Mouse (Mus musculus) liver, embryonic 11.5 days (tissue): ENCODE data around the gene H2-DMb1. TPM values are rescaled to one million over a fixed set of nuclear protein-coding genes. Genes with fewer than 3 reads are reported as not detected.
A peak's percentile ranks its signal among the peaks of the same experiment; 100 is the strongest.

Experiments
- ATAC-seq: fragments of 200-750 bp; cut with Nextera tagmentation; replicated peaks from 2 replicates; pipeline ENCODE4 v1.8.0; 2017; ENCODE audit warnings: moderate number of reproducible peaks, mild to moderate bottlenecking, moderate TSS enrichment, moderate library complexity; ENCODE audit not compliant: low FRiP score
- DNase-seq: peaks from one replicate; pipeline ENCODE4 v3.0.0-alpha.2; 2017; ENCODE audit warnings: low spot score
- H3K27ac ChIP-seq: fragments of 300-500 bp; sonication (generic); 2 replicates; pipeline ENCODE4 v1.5.1; 2014; ENCODE audit warnings: mild to moderate bottlenecking, low read depth, low read length, control low read depth
- H3K27me3 ChIP-seq: fragments of 300-500 bp; sonication (generic); replicated peaks from 2 replicates; pipeline ENCODE4 v1.6.1; 2014; ENCODE audit warnings: low read length, mixed read lengths; ENCODE audit not compliant: control insufficient read depth, insufficient read depth
- H3K36me3 ChIP-seq: fragments of 300-500 bp; sonication (generic); 2 replicates; pipeline ENCODE4 v1.6.1; 2014; ENCODE audit warnings: mild to moderate bottlenecking, low read length, moderate library complexity, mixed read lengths; ENCODE audit not compliant: control insufficient read depth, insufficient read depth
- H3K4me1 ChIP-seq: fragments of 300-500 bp; sonication (generic); replicated peaks from 2 replicates; pipeline ENCODE4 v1.6.1; 2014; ENCODE audit warnings: low read length, mixed read lengths; ENCODE audit not compliant: control insufficient read depth, insufficient read depth
- H3K4me2 ChIP-seq: fragments of 300-500 bp; sonication (generic); 2 replicates; pipeline ENCODE4 v1.6.1; 2014; ENCODE audit warnings: mild to moderate bottlenecking, control low read depth, moderate library complexity
- H3K4me3 ChIP-seq: fragments of 300-500 bp; sonication (generic); 2 replicates; pipeline ENCODE4 v1.5.1; 2014; ENCODE audit warnings: low read depth, low read length, control low read depth
- H3K9ac ChIP-seq: fragments of 300-500 bp; sonication (generic); 2 replicates; pipeline ENCODE4 v1.6.1; 2014; ENCODE audit warnings: low read depth, low read length, control low read depth
- H3K9me3 ChIP-seq: fragments of 300-500 bp; sonication (generic); 2 replicates; pipeline ENCODE4 v1.6.1; 2016; ENCODE audit warnings: low read length, inconsistent platforms, mixed read lengths; ENCODE audit not compliant: control insufficient read depth
- WGBS: fragments of 180-500 bp; shearing (Covaris S2); extraction: QIAGEN DNeasy Blood & Tissue Kit; methylation state at CpG from one replicate; pipeline ENCODE4 v1.1.7; 2014; 5-methylcytosine and 5-hydroxymethylcytosine counted together
- polyA plus RNA-seq: library from polyadenylated mRNA; unstranded; fragments of >200 nt; fragmentation: Nextera tagmentation; extraction: Ambion mirVana; gene quantifications from 2 replicates; pipeline ENCODE4 v1.2.1, GENCODE M21; 2014

Gene H2-DMb1
- polyA plus RNA-seq, 1 experiment from 2014 or later = 0.19 TPM

DNA sequence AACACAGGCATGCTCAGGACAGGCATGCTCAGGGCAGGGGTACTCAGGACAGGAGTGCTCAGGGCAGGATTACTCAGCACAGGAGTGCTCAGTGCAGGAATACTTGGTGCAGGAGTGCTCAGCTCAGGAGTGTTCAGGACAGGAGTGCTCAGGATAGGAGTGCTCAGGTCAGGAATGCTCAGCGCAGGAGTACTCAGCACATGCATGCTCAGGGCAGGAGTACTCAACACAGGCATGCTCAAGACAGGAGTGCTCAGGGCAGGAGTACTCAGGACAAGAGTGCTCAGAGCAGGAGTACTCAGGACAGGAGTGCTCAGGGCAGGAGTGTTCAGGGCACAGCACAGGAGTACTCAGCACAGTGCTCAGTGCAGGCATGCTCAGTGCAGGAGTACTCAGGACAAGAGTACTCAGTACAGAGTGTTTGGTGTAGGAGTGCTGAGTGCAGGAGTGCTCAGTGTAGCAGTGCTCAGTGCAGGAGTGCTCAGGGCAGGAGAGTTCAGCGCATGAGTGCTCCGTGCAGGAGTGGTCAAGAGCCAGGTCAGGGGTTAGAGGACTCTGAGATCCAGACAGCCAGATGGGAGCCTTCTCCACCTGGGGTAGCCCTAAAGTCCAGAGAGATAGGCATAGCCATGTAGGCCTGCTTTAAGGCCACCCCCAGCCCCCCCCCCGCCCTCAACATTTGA is 50.0 kb downstream of the H2-DMb1 start:
- WGBS = 83% methylated on average over 4 of the region's 4 CpGs
- H3K4me3 ChIP-seq = no peak overlapping the region
- no peak overlapping the region for H3K9ac ChIP-seq
- no peaks in the 10 kb centered on the region for H3K36me3 ChIP-seq
- ATAC-seq = no peak
- H3K4me1 ChIP-seq = peaks cover 12% of the 10 kb centered on the region
- H3K9me3 ChIP-seq = no peaks in the 10 kb centered on the region
- peaks cover 27% of the 10 kb centered on the region for H3K27me3 ChIP-seq
- H3K27ac ChIP-seq = no peak overlapping the region
- DNase-seq = no peak
- H3K4me2 ChIP-seq = no peak overlapping the region

DNA sequence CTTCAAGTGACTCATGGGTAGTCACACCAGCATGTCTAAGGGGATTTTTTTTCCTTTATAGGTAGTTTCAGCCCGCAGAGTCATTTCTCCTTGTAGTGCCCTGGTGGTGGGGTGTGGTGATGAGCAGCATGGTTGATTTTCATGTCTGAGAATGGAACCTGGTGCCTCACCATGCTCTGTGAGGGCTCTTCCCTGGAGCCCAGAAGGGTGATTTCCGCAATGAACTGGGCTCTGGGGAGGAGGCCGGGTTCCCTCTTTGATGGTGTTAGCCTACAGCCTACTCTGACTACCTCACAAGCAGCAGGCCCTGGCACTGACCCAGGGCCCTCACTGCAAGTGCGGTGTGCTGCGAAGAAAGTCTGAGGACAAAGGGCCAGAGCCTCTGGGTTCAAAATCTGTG is 50.6 kb downstream of the H2-DMb1 start, which contains the start of gene Tap2:
TSS of gene Tap2 (plus strand) at position 84 of the 400 bp plus-strand sequence.
- H3K4me1 ChIP-seq = peaks cover 9% of the 10 kb centered on the region
- WGBS = 77% methylated on average over 5 of the region's 5 CpGs
- peak within 1 kb of the TSS; percentile 84 for H3K9ac ChIP-seq
- no peak for DNase-seq
- no peaks in the 10 kb centered on the region for H3K36me3 ChIP-seq
- H3K4me2 ChIP-seq = peak within 1 kb of the TSS; percentile 93
- H3K27me3 ChIP-seq = peaks cover 22% of the 10 kb centered on the region
- H3K4me3 ChIP-seq = peak within 1 kb of the TSS; percentile 85
- ATAC-seq = no peak
- no peak within 1 kb of the TSS for H3K27ac ChIP-seq
- H3K9me3 ChIP-seq = no peaks in the 10 kb centered on the region

DNA sequence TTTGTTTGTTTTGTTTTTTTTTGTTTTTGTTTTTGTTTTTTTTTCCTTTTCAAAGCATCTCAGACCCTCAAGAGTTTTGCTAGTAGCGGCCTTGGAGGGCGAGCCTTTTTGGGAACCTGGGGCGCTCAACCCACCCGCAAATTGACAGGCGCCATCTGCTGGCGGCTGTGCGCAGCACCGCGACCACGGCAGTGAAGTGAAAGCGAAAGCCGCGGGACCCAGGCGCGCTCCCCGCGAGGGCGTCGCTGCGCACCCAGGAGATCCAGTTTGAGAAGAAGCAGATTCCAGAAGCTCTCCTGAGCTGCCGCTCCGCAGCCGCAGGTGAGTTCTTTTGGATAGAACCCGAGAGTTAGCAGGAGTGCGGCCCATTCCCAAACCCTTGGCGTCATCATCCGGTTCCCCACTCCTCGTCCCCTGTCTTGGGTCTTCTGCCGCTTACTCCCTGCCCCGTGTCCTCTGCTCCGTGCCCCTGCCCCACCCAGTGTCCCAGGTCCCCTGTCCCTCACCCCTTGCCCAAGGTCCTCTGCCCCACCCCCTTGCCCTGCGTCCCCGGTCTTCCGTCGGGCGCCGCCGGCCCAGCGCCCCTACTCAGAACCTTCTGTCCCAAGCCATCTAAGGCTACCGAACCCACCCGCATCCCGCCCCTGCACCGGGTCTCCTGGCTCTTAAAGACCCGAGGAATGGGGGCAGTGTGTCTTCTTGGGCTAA is 51.6 kb downstream of the H2-DMb1 start:
- H3K9ac ChIP-seq = peak overlapping the region; percentile 84
- peak; percentile 80 for DNase-seq
- 0 out of 2 replicates have a peak overlapping the region, but pooled peaks have one; percentile 7 for H3K27ac ChIP-seq
- 0 out of 2 replicates have a peak, but pooled peaks have one; percentile 61 for ATAC-seq
- 1% methylated on average over 44 of the region's 44 CpGs for WGBS
- no peaks in the 10 kb centered on the region for H3K9me3 ChIP-seq
- no peaks in the 10 kb centered on the region for H3K36me3 ChIP-seq
- H3K4me2 ChIP-seq = peak overlapping the region; percentile 93
- peaks cover 12% of the 10 kb centered on the region for H3K27me3 ChIP-seq
- peak overlapping the region; percentile 85 for H3K4me3 ChIP-seq
- peaks cover 9% of the 10 kb centered on the region for H3K4me1 ChIP-seq

DNA sequence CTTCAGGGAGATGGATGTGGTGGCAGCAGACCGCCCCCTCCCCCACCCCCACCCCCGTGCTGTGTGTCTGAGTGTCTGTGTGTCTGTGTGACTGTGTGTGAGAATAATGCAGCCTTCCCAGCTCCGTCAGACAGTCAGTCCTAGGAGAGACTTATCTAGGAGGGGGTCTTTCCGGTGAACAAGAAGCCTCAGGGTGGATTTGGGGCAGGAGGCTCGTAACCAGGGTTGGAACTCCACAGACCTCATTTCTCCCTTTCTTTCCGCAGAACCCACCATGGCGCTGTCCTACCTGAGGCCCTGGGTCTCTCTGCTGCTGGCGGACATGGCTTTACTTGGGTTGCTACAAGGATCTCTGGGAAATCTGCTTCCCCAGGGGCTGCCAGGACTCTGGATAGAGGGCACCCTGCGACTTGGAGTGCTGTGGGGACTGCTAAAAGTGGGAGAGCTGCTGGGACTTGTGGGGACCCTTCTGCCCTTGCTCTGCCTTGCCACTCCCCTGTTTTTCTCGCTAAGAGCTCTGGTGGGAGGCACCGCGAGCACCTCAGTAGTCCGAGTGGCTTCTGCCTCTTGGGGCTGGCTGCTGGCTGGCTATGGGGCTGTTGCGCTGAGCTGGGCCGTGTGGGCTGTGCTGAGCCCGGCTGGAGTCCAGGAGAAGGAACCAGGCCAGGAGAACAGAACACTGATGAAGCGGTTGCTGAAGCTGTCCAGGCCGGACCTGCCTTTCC is 52.3 kb downstream of the H2-DMb1 start:
- Histone ChIP-seq H3K27ac (0 out of 2 replicates have a peak overlapping the region, but pooled peaks have one; percentile 7), H3K36me3 (no peaks in the 10 kb centered on the region), H3K27me3 (peaks cover 11% of the 10 kb centered on the region), H3K4me1 (peaks cover 9% of the 10 kb centered on the region), H3K9ac (peak overlapping the region; percentile 84), H3K4me3 (peak overlapping the region; percentile 85), H3K4me2 (peak overlapping the region; percentile 93), H3K9me3 (no peaks in the 10 kb centered on the region)
- DNase-seq (no peak), ATAC-seq (no peak)
- WGBS = 14% methylated on average over 18 of the region's 18 CpGs

DNA sequence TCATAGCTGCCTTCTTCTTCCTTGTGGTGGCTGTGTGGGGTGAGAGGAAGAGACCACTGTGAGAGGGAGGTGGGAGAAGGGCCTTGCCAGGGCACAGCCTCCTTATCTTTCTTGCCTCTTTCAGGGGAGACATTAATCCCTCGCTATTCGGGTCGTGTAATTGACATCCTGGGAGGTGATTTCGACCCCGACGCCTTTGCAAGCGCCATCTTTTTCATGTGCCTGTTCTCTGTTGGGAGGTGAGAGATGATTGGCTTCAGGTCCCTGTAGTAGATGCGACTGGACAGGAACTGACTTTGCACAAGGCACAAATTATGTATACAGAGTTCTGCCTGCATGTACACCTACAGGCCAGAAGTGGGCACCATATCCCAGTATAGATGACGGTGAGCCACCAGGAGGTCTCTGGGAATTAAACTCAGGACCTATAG is 52.9 kb downstream of the H2-DMb1 start:
- Histone ChIP-seq H3K4me1 (peaks cover 10% of the 10 kb centered on the region), H3K9ac (peak overlapping the region; percentile 84; the same call in 1 of the 2 replicates), H3K9me3 (no peaks in the 10 kb centered on the region), H3K4me2 (peak overlapping the region; percentile 93), H3K27me3 (peaks cover 11% of the 10 kb centered on the region), H3K4me3 (peak overlapping the region; percentile 85), H3K36me3 (no peaks in the 10 kb centered on the region), H3K27ac (no peak overlapping the region)
- ATAC-seq = peak; percentile 54; the same call in 1 of the 2 replicates
- 17% methylated on average over 9 of the region's 9 CpGs for WGBS
- no peak for DNase-seq

DNA sequence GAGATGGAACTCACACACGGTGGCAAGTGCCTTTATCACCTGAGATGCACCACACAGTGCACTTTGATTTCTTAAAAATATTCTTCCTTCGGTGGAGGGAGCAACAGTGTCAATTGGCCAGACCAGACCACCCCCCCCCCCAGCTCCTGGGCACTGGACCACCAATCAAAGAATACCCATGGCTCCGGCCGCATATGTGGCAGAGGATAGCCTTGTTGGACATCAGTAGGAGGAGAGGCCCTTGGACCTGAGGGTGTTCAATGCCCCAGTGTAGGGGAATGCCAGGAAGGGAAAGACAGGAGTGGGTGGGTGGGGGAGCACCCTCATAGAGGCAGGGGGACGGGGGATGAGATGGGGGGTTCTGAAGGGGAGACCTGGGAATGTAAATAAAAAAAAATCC is 53.9 kb downstream of the H2-DMb1 start:
- no peak overlapping the region for H3K27ac ChIP-seq
- no peaks in the 10 kb centered on the region for H3K9me3 ChIP-seq
- 80% methylated on average over 5 of the region's 5 CpGs for WGBS
- H3K4me2 ChIP-seq = no peak overlapping the region
- H3K9ac ChIP-seq = no peak overlapping the region
- no peak for ATAC-seq
- H3K4me1 ChIP-seq = peaks cover 19% of the 10 kb centered on the region
- H3K36me3 ChIP-seq = no peaks in the 10 kb centered on the region
- H3K4me3 ChIP-seq = no peak overlapping the region
- H3K27me3 ChIP-seq = peaks cover 13% of the 10 kb centered on the region
- no peak for DNase-seq

- 63% methylated on average over 3 of the region's 3 CpGs for WGBS
- no peaks in the 10 kb centered on the region for H3K9me3 ChIP-seq
- no peak overlapping the region for H3K27ac ChIP-seq
Measured at GRCm38 (mm10) chr17:34207456-34207855, 54.6 kb downstream of the H2-DMb1 start.

GRCm38 (mm10) chr17:34207866-34208265 is 55.0 kb downstream of the H2-DMb1 start:
- H3K27ac ChIP-seq = no peak overlapping the region
- no peak for DNase-seq
- no peaks in the 10 kb centered on the region for H3K9me3 ChIP-seq
- H3K36me3 ChIP-seq = no peaks in the 10 kb centered on the region
- ATAC-seq = no peak
- no peak overlapping the region for H3K4me3 ChIP-seq
- no peak overlapping the region for H3K4me2 ChIP-seq
- no peak overlapping the region for H3K9ac ChIP-seq
- H3K4me1 ChIP-seq = peaks cover 21% of the 10 kb centered on the region
- peaks cover 23% of the 10 kb centered on the region for H3K27me3 ChIP-seq
- 92% methylated on average over 9 of the region's 9 CpGs for WGBS

More at GRCm38 (mm10) chr17:34207456-34207855, 54.6 kb downstream of the H2-DMb1 start:
- DNase-seq (no peak), ATAC-seq (no peak)
- H3K27me3 ChIP-seq = peaks cover 20% of the 10 kb centered on the region
- H3K4me2 ChIP-seq = no peak overlapping the region
- no peak overlapping the region for H3K4me3 ChIP-seq
- H3K36me3 ChIP-seq = no peaks in the 10 kb centered on the region
- H3K4me1 ChIP-seq = peaks cover 21% of the 10 kb centered on the region
- H3K9ac ChIP-seq = no peak overlapping the region
